Mouse (Mus musculus) left cerebral cortex, postnatal 10 days (tissue): ENCODE measurements at regions not wholly inside any gene's neighbourhood (a gene's known extent, or its start where the extent isn't known, plus 50 kb on each side); places are given as distances from the start of the nearest gene placed in this dataset.
A peak's percentile ranks its signal among the peaks of the same experiment; 100 is the strongest.

ENCODE experiments used
- DNase-seq, 2 experiments: peaks; one replicate each; pipeline ENCODE4 v3.0.0; 2021 to 2022; ENCODE audit warnings: low spot score in 2 of 2, mixed read lengths in 1 of 2; ENCODE audit errors: extremely low spot score in 1 of 2
- intact Hi-C: fragments of 180-260 bp; cut with DNase I; formaldehyde crosslinking; loops from one replicate; pipeline ENCODE4 v1.15.1; 2025

DNA sequence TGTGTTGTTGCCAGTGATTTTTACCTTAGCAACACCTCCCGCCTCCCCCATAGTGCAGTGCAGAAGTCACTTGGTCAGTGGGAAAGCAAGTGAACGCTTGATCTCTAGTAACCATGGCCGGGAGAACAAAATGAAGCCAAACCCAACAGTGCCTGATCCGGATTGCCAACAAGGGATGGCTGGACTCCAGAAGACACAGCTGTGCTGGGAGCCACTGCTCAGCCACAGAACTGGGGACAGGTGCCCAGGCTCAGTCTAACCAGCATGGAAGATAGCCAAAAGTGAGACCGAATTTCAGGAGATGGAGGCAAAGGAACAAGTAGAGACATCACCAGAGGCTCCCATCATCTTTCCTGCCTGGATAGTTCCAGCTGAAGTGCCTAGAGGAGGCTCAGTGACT lies 473.0 kb downstream of the Fam19a5 start:
- intact Hi-C loops, result no loop called here
- DNase-seq, result no peak

DNA sequence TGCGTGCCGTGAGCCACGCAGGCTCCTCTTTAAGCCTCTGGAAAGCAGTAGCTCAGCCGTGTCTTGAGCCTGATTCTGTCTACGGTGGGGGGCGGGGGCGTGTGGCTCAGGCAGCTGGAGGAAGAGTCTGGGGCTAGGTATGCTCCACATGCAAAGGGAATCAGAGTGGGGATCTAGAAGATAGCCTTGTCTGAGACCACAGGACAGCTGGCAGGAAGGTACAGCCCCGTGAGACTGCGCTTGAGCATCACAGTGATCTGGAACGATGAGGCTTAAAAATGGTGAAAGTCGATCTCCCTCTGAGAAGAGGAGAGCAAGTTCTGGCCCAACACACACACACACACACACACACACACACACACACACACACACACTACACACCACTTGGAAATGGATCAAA lies 488.7 kb downstream of the Fam19a5 start:
- intact Hi-C loops, result loop anchor here (10.0 kb wide), 1 partner anchor 212 kb away; no protein-coding TSS in a partner anchor
- no peak for DNase-seq

DNA sequence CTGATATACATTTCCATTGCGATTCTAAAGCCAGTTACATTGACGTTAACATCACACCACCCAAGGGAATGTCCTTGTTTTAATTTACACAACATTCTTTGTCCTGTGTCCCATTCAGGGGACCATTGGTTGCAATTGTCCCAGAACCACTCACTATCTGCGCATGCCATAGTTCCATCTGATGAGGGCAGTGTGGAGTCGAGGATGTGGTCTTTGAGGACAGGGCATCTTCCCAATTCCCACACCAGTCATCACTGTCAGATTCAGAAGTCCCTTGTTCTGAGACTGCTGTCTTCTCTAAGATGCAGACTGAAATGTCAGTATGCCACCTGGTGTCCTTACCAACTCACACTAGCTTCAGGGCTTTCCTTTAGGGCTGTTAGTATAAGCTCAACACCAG lies 489.6 kb downstream of the Fam19a5 start:
- intact Hi-C loops, result loop anchor here (10.0 kb wide), 1 partner anchor 211 kb away; no protein-coding TSS in a partner anchor
- no peak for DNase-seq

DNA sequence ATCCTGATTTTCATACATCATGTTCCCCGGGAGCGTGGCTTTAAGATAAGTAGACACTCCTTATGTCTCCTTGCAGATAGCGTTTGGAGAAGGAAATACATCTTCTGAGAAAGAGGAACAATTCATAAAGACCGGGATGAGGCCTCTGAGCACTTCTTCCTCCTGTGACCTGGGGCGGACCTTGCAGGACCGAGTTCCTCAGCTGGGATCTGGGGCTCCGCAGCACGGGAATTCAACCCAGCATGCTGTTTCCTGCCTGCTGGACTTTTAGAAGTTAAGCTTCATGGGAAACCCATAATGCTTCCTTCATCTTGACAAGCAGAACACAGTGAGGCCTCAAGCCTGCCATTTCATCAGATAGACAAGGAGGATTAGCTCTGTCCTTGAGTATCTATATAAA lies 491.4 kb downstream of the Fam19a5 start:
- intact Hi-C loops, result loop anchor here (10.0 kb wide), 1 partner anchor 209 kb away; no protein-coding TSS in a partner anchor
- DNase-seq, result no peak

DNA sequence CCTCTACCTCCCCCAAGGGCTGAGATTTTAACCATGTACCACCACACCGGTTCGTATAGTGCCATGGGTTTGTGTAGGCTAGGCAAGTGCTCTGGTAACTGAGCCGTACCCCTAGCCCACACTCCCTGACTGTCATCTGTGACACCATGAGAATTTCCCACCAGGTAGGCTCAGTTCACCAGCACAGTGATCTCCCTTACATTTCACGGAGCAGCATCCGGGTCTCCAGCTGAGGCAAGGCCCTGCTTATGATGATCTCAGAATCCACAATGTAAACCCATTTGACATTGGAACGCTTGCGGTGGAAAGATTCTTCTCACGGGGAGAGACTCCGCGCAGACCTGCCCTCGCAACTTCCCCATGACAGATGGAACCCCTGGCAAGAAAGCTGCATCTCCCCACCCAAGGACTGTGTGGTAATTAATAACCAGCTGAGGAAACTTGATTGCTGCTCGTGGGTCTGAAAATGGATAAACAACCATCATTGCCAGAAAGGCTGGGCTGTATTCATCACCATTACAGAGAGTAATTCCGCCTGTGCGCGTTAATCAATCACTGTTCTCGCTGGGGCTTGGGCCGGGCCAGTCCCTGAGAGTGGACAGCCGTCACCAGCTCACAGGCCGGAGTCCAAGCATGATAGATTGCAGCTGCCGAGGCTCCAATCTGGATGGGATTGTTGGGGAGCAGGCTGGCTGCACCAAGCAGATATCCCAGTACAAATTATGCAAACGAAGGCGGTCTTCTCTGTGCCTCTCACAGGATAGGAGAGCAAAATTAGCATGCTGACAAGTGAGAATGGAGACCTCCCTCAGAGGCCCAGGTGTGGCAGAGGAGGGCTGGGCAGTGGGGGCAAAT lies 492.3 kb downstream of the Fam19a5 start:
- DNase-seq, result no peak
- intact Hi-C loops, result loop anchor here (10.0 kb wide), 1 partner anchor 208 kb away; no protein-coding TSS in a partner anchor

DNA sequence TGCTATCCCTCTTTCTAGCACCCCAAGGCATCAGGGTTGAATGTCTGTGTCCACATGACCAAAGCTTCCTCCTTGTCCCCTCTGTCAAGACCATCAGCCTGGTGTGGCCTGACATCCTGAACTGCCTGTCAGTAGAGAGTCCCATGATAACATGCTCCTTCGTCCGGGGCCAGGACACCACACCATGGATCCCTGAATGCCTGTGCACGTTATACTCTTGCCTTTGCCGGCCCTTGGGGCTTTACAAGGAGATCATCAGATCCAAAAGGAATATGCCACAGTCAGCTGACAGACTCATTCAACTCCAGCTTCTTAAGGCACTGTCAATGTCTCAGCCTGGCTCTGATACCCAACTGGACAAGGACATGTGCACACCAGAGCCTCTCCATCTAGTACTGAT lies 493.5 kb downstream of the Fam19a5 start:
- DNase-seq, result no peak
- intact Hi-C loops, result loop anchor here (10.0 kb wide), 1 partner anchor 207 kb away; no protein-coding TSS in a partner anchor

DNA sequence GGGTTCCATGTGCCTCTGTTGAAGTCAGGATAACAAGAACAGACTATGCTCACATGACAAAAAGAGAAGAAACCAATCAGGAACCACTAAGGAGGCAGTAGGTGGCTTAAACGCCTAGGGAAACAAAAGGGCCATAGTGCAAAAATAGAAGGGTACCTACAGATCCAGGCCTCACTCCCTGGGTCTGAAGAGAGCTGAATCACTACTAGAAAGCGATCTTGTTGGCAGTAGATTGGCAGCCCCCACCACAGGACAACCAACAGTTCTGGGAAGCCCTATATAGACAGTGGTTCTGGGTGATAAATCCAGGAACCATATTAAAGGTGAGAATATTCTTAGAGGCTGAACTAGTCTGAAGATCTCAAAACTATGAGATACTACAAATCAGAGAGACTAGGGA lies 498.7 kb downstream of the Fam19a5 start:
- intact Hi-C loops, result no loop called here
- DNase-seq, result no peak

DNA sequence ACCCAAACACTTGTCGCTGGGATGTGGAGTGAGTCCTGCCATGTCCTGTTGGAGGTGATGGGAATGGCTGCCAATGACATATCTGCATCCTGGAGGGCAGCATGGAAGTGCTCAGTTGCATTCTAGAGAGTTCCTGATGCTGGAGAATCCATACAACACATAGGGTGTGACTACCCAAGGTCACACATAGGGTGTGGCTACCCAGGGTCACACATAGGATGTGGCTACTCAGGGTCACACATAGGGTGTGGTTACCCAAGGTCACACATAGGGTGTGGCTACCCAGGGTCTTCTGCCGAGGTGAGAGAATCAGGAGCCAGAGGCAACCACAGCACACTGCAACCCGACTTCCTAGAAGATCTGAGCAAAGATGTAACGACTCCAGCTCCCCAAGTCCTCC lies 514.0 kb downstream of the Fam19a5 start:
- DNase-seq, result no peak
- intact Hi-C loops, result no loop called here

DNA sequence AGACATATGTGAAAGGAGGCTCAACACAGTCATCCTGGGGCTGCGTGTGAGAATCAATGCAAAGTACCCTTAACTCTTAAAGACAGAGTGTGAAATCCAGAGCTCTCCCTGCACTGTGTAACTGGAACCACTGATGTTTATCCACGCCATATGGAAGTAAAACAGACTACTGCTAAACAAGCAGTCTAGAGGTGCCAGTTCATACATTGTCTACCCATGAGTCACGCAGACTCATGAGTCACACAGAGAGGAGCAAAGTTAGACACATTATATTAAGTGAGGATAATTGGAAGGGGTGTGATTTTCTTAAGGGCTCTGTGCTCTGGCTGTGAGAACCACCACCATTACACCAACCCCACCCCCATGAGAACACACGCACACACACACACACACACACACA lies 516.8 kb downstream of the Fam19a5 start:
- DNase-seq, result no peak
- intact Hi-C loops, result no loop called here

DNA sequence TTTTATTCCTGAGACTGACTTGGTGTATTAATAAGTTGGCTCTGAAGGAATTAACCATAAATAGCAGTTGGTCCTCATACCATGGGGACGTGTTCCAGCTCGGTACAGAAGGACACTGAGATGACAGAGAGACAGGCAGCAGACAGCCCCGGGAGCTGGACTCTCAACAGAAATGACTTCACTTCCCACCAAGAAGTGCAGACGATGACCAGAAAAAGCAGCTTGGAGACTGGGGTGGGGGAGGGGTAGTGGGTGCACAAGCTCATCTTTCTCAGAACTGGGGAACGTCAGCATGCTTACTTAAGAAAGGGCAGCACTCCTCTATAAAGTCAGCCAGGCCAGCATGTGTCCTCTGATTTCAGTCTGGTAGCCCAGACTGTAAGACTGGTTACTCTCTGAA lies 518.9 kb downstream of the Fam19a5 start:
- no peak for DNase-seq
- intact Hi-C loops, result no loop called here

DNA sequence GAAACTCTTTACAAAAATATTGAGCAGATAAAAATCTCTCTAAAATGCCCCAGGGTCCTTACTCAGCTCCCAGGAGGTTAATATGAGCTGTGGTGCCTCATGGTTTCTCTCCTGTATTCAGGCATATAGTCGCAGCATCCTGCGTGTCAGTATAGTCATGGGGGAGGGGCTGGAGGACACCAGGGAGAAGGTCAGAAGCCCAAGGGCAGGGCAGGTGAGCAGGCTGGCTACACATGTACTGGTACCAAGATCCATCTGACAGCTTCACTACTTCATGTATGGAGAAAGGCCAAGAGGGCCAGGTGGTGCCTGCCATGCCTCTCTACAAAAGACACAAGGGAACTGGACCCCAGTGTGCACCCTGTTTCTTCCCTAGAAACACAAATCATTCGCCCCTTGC lies 524.4 kb downstream of the Fam19a5 start:
- DNase-seq, result no peak
- intact Hi-C loops, result no loop called here

DNA sequence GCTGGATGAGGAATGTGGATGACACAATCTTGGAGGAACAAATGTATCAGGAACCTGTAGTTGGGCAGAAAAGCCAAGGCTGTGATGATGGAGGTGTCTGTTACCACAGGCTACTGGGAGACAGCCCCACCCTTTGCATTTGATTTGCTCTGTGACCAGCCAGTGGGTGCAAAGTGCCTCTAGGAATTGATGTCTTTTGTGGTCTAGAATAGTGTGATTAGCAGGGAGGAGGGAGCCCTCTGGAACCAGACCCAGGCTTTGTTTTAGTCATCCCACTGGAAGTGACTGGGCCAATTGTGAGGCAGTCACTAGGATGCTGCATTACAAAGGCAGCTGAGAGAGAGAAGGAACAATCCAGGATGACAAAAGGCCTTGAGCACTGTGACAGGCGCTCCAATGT lies 527.4 kb upstream of the Zdhhc25 start:
- intact Hi-C loops, result no loop called here

DNA sequence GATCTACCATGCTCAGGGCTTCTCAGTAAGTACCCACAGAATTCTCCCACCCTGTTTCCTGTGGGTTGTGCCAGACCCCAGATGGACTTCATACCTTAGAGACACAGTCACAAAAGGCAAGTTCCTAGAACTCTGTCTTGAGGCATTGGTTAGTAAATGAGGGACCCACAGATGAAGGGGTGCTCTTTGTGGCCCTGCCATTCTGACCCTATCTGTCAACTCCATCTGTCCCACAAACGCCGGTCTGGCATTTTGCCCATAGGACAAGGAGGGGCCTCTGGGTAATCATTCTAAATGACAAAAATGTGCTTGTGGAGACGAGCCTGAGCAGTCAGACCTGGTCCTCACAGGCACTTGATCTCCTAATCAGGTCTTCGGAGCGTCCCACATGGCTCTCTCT lies 516.2 kb upstream of the Zdhhc25 start:
- intact Hi-C loops, result no loop called here
- no peak for DNase-seq

More for the DNA sequence above, 527.4 kb upstream of the Zdhhc25 start:
- DNase-seq, result no peak

DNA sequence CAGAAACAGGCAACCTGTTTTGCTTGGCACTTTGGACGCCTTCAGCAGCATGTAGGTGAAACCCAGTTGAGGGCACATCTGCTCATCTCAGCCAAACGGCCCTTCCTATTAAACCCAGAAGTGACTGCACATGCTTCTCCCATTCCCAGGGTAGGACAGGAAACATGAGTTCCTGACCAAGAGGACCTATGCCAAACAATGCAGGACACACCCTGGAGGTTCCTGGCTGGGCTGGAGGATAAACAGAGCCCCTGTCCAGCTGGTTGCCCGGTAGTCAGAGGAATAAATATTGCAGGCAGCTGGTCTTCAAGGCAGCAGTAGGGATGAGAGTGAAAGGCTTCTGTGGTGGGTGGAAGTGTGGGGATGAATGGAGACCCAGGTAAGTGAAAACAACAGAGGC lies 514.5 kb upstream of the Zdhhc25 start:
- intact Hi-C loops, result no loop called here
- no peak for DNase-seq

DNA sequence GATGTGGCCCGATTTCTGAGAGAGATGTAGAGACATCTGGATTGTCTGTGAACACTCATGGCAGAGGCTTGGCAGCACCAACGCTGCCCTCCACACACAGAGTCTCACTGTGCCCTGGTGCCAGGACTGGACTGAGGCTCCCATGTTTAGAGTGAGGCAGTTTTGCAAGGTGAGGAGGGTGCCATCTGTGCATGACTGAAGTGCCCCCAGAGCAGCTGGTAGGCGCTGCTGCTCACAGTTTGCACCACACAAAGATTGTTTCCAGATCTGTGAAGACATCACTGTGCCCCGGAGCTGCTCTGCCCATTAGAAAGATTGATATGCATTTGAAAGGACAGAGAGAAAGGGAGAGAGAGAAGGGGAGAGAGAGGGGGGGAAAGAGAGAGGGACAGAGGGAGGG lies 510.6 kb upstream of the Zdhhc25 start:
- intact Hi-C loops, result no loop called here
- DNase-seq, result no peak

DNA sequence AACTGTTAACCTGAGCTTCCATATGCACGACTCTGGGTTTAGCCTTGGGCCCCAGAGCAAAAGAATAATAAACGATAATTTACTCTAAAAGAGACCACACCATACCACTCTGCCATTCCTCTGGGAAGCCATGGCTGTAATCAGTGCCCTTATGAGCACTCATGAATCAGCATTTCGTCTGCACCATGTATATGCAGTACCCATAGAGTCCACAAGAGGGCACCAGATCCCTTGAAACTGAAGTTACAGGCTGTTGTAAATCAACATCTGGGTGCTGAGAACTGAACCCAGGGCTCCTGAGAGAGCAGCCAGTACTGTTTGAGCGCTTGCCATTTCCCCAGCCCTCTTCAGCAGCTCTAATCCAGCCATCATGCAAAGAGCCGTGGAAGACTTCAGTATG lies 508.7 kb upstream of the Zdhhc25 start:
- DNase-seq, result no peak
- intact Hi-C loops, result no loop called here

DNA sequence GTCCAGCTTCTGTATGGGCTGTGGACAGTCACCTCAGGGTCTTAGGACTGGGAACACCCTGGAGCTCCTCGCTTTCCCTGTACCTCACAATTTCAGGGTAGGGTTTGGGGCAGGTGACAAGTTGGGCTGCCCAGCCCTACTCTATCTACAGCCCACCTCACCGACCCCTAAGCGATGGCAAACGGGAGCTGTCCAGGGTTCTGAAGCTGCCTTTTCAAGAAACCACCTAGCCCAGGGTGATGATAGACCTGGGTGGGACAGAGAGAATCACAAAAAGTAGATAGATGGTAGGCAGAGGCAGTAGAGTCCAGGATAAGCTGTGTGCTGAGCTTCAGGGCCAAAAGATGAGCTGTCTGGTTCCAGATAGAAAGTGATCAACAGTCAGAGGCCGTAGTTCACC lies 479.7 kb upstream of the Zdhhc25 start:
- DNase-seq, result no peak
- intact Hi-C loops, result no loop called here

DNA sequence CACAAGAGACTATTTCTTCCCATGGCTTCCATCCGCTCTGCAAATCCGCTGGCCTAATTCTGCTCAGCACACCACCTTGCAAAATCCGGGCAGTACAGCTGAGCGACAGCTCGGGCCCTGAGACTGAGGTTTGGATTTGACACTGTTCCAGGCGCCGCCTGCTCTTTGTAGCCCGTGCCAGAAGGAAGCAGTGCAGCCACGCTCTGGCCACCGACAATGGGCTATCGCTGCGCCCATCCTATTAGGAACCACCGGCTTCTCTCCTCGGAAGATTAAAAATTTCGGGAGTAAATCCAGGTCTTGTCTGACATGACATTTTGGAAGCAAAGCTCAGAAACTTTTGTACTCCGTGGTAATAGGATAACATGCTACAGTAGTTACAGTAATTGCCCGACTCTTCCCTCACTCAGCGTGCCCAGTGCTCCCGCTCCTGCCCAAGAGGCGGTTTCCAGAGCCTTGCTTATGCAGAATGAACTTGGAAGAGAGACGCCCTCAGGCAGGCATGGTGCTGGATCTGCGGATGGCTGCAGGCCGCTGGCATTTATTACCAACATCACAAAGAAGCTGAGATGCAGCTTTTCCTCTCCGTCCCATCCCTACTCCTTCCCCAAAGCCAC lies 476.1 kb upstream of the Zdhhc25 start:
- intact Hi-C loops, result no loop called here
- DNase-seq, result peak; percentile 30 to 42

DNA sequence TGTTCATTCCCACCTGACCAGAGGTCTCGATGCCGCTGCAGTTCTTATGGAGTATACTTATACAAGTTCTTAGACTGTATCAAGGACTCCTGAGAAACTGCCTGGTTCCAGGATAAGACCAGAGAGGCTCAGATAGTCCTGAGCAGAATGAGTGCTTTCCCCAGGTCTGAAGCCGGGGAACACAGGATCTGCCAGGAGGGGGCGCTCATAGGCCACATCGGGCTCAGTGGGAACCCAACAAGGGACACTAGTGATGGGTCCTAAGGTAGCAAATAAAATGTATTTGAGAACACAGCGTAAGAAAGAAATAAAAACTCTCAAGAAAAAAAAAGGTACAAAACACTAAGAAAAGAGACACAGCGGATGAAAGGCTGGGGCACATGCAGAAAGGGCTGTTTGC lies 454.0 kb upstream of the Zdhhc25 start:
- peak; percentile 38 to 72 for DNase-seq
- intact Hi-C loops, result loop anchor here (1.0 to 10.0 kb wide), 4 partner anchors 102 to 509 kb away; no protein-coding TSS in a partner anchor

DNA sequence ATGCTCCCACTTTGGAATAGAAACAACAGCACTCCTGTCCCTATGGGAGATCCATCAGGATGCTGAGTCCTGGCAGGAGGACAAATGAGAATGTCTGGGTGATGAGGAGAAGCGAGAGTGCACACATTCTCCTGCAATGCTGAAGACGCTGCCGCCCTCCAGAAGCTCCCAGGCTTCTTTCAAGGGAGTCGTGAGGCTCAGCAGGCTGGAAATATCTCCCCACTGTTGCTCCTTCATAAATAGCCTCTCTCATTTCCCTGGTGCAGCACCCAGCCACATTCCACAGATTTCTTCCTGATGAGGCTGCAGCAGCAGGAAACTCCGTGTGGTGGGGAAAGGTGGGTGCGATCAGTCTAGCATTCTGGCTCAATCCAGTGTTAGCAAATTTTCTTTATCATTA lies 448.9 kb upstream of the Zdhhc25 start:
- intact Hi-C loops, result no loop called here
- DNase-seq, result no peak
